Mouse (Mus musculus) heart, adult 18-20 months (tissue): ENCODE measurements around the gene Rims4. TPM values are rescaled to one million over a fixed set of nuclear protein-coding genes. Genes with fewer than 3 reads are reported as not detected.

Source experiments
- DNase-seq, 2 experiments: peaks; one replicate each; pipeline ENCODE4 v3.0.0; 2021 to 2022; ENCODE audit warnings: mixed read lengths in 1 of 2
- total RNA-seq, 2 experiments: library from RNA; stranded (reverse); gene quantifications; 2 replicates each; pipeline ENCODE4 v1.2.3; 2021

The Rims4 gene
- total RNA-seq, 2 experiments from 2014 or later, result 2.0 to 2.2 TPM

DNA sequence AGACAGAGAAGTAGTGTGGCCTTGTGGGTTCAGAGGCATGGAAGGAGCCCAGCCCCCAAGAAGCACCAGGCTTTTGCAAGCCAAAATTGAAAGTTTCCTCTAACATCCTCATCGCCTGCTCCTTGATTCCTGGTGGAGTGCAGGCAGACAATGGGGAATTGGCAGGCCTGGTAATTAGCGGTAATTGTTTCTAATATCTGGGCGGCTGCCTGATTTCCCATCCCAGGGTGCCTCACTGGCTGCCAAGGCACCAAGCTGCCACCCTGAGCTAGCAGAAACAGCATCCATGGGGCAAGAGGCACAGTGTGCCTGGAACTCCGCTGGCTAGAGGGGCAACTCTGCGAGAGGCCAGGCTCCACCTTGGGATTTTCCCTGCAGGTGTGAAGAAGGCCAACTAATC, 48.7 kb downstream of the Rims4 start:
- no peak for DNase-seq

- DNase-seq, result no peak
These were observed 52.4 kb downstream of the Rims4 start for GRCm38 (mm10) chr2:163866061-163866460.

DNA sequence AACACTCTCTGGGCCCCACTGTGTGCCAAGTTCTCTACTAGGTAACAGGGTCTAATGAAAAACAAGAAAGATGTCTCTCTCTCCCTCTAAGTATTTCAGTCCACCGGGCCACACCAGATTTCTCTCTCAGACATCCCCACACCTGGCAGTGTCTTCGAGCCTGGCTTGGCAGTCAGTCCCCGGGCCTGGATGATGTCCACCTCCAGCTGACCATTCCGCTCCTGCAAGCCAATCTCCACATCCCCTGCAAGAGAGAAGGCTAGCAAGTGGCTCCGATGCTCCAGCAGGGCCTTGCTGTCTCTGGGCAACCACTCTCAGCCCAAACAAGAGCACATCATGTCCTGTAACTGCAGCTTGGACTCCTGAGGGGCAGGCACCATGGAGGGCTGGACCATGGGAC, 53.2 kb downstream of the Rims4 start:
- no peak for DNase-seq

GRCm38 (mm10) chr2:163858254-163858947, 60.1 kb downstream of the Rims4 start:
- peak in 1 of 2 experiments; percentile 42 for DNase-seq

DNA sequence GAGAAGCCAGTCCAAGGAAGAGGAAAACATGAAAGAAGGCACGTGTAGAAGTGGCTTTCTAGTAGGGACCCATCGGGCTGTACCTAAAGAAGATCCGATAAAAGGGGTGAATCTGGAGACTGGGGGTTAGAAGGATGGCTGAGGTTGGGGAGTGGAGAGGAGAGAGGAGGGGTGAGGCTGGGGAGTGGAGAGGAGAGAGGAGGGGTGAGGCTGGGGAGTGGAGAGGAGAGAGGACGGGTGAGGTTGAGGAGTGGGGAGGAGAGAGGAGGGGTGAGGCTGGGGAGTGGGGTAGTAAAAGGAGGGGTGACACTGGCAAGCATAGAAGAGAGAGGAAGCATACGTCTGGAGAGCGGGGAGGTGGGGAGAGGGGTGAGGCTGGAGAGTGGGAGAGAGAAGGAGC, 61.2 kb downstream of the Rims4 start:
- no peak for DNase-seq

- DNase-seq, result no peak
These were observed 65.0 kb downstream of the Rims4 start, which contains the start of gene Kcnk15 for GRCm38 (mm10) chr2:163853461-163853901. Gene Kcnk15 (plus strand): TSS chr2:163853651.

- no peak for DNase-seq
These were observed 76.4 kb downstream of the Rims4 start for GRCm38 (mm10) chr2:163842043-163842442.

DNA sequence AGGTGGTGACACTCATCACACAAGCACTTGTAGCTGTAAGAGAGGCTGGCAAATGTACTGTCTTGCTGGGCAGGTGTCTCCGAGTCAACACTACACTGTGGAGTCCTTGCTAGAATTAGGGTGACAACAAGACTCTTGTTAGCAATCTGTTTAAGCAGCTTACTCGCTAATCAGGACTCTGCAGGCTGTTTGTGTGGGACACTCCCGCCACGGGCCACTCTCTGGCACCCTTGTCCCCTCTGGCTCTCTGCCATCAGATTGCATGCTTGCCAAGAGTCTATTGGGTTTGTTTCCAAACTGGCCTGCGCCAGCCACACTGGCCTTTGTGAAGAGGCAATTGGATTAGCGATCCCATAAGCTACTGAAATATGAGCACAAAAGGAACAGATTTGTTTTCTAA, 79.0 kb downstream of the Rims4 start:
- DNase-seq, result peak; percentile 74 to 88

GRCm38 (mm10) chr2:163838043-163838442, 80.4 kb downstream of the Rims4 start:
- peak; percentile 81 to 91 for DNase-seq

DNA sequence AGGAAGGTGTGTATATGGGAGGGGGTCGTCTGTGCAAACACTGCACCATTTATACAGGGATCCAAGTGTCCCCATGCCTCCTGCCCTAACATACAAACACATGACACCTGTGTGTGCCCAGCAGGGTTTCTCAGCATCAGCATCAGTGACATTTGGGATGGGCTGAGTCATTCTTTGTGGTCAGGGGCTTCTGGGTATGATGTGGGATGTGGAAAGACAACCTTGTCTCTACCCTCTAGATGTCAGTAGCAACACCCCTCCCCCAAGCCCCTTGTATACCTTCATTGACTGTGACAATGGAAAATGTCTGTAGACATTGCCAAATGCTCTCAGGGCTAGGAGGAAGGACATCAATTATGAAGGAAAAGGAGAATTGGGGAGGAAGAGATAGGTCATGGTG, 87.3 kb downstream of the Rims4 start:
- no peak for DNase-seq

DNA sequence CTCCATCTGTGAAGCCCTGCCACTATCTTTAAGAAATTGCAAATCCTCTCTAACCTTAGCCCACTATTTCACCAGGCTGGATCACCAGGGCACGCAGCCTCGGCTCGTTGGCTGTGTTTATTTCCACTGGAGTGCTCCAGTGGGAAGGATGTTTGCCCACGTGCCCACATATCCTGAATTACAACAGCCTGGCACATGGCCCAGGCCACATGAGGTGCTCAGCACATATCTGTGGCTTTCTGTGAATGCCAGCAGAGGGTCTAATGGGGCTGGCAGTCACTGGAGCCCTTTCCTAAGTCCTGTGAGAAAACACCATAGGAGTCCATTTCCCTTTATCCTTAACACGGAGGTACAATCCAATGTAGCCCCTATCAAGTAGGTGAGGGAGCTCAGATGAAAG, 92.0 kb downstream of the Rims4 start:
- DNase-seq, result no peak

DNA sequence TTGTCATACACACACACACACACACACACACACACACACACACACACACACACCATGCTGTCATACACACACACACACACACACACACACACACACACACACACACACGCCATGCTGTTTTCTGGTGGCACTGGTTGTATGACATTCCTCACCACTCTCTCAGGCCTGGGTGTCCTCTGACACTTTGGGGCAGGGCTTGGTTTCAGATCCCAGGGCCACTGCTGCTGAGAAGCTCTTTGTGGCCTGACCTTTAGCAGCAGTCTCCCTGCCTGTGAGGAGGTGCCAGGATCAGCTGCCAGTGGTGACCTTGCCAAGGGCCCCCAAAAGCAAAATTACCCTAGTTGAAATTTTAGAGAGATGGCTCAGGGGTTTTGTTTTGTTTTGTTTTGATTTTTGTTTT, 92.6 kb downstream of the Rims4 start:
- no peak for DNase-seq

GRCm38 (mm10) chr2:163823771-163824170, 94.7 kb downstream of the Rims4 start:
- no peak for DNase-seq

GRCm38 (mm10) chr2:163823248-163823647, 95.2 kb downstream of the Rims4 start:
- DNase-seq, result peak in 1 of 2 experiments; percentile 84

DNA sequence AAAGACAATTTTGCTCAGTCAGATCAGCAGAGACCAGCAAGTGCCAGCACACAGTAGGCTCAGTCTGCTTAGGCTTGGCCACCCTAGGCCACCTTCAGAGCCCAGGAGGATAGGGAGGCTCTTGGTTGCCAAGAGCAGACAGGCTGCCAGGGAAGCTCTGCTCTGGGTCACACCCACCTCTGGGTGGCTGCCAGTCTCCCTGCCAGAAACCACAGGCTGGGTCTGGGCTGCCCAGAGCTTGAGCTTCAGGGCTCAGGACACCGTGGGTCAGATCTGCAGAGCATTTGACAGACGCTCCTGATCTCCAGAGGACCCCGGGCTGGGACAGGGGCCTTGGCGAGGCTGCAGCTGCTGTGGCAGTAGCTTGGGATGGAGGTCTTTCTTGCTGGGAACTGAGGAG, 97.9 kb downstream of the Rims4 start, which contains the start of gene Ccn5:
Ccn5 (plus strand) TSS at position 255 of the 400 bp plus-strand sequence.
- DNase-seq, result peak; percentile 86 to 90

DNA sequence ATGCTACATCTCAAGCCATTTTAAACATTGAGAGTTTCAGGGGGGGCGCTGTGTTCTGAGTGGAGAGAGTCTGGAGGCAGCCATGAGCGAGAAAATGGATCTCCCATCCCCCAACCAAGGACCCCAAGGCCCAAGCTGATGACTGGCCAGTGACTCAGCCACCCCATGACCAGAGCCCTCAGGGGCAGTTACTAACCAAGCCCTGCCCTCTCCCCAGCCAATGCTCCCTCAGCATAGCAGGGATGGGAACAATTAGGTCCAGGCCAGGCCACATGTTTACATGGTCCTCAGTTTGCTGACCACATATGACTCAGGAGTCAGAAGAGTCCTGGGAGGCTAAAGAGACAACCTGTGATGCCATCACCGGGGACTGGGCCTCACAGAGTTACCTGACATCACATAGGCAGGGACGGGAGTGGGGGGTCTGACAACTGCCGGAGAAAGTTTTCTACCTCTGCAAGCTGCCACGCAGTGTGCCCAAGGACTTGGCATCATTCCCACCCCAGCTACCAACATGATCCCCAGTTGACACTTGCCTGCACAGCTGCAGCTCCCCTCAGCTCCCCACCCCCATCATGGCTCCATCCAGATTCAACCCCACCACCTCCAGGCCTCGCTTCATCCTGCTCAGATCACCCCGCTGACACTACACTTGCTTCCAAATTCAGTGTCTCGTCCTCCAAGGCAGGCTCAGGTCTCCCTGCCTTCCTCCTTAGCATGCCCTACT, 103.6 kb downstream of the Rims4 start:
- no peak for DNase-seq

GRCm38 (mm10) chr2:163813077-163813476, 105.4 kb downstream of the Rims4 start:
- DNase-seq, result no peak

Other genes starting within 250 kb of the Rims4 start
- gene Ada, start 168.4 kb downstream of the Rims4 start, total RNA-seq, result 1 to 10 TPM; 1.1 to 1.3 TPM
- 1 to 10 TPM in 1 of 2 experiments, under 1 TPM in 1; 0.80 to 1.6 TPM for gene Ccn5, start 97.8 kb downstream of the Rims4 start, total RNA-seq
- gene Kcnk15, start 65.0 kb downstream of the Rims4 start, total RNA-seq, result not detected
- gene Ywhab, start 76.3 kb upstream of the Rims4 start, total RNA-seq, result 10 to 100 TPM; 75.9 to 82.7 TPM
- under 1 TPM; 0.57 to 0.62 TPM for gene Pabpc1l, start 106.8 kb upstream of the Rims4 start, total RNA-seq
- gene Stk4, start 151.6 kb upstream of the Rims4 start, total RNA-seq, result 10 to 100 TPM; 12.9 to 20.0 TPM
- gene Tomm34, start 152.5 kb upstream of the Rims4 start, total RNA-seq, result 10 to 100 TPM; 21.6 to 21.7 TPM